Mouse (Mus musculus) bone marrow, adult 2 months (tissue): ENCODE results near the gene Polr3g.

Experiments
- CTCF ChIP-seq: fragments of 200-500 bp; IDR thresholded peaks from 2 replicates; pipeline ENCODE4 v1.5.1; 2011; ENCODE audit warnings: low read length, control low read depth; ENCODE audit not compliant: control insufficient read depth, insufficient read depth
- POLR2A ChIP-seq: fragments of 200-500 bp; IDR thresholded peaks from 2 replicates; pipeline ENCODE4 v1.6.1; 2011; ENCODE audit warnings: low read depth, mild to moderate bottlenecking, control low read depth, low read length, borderline replicate concordance; ENCODE audit not compliant: control insufficient read depth

DNA sequence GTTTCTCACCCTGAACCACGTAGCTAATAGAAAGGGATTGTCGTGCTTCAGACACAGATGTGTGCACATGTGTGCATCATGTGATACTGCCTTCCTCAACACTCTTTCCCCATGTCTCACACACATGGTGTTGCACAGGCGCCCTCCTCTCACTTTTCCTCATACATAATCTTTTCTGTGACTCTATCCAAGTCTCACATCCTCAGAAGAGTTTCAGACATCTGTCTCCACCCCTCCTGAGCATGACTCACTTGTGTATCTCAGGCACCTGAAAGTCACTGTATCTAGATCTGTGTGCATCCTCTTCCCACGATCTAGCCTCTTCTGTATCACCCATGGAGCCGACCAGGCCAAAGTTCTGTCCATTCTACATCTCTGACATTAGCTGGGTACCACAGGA, 43.1 kb downstream of the Polr3g start:
- no peak for TF ChIP-seq POLR2A
- TF ChIP-seq CTCF = no peak
